Mouse (Mus musculus): ENCODE data around the gene Crcp. TPM values are rescaled to one million over a fixed set of nuclear protein-coding genes. Genes with fewer than 3 reads are reported as not detected.
A peak's percentile ranks its signal among the peaks of the same experiment; 100 is the strongest.

The Crcp gene
- total RNA-seq, 2 experiments from 2014 or later: 38.9 to 41.3 TPM

GRCm38 (mm10) chr5:130052955-130053354 is 23.9 kb downstream of the Crcp start:
- DNase-seq (ENCODE audit: low spot score in 2 of 2): no peak

GRCm38 (mm10) chr5:130055688-130056087 is 26.6 kb downstream of the Crcp start:
- no peak for DNase-seq (ENCODE audit: low spot score in 2 of 2)

- no peak for DNase-seq (ENCODE audit: low spot score in 2 of 2)
Observed at GRCm38 (mm10) chr5:130056303-130056702, 27.2 kb downstream of the Crcp start.

DNA sequence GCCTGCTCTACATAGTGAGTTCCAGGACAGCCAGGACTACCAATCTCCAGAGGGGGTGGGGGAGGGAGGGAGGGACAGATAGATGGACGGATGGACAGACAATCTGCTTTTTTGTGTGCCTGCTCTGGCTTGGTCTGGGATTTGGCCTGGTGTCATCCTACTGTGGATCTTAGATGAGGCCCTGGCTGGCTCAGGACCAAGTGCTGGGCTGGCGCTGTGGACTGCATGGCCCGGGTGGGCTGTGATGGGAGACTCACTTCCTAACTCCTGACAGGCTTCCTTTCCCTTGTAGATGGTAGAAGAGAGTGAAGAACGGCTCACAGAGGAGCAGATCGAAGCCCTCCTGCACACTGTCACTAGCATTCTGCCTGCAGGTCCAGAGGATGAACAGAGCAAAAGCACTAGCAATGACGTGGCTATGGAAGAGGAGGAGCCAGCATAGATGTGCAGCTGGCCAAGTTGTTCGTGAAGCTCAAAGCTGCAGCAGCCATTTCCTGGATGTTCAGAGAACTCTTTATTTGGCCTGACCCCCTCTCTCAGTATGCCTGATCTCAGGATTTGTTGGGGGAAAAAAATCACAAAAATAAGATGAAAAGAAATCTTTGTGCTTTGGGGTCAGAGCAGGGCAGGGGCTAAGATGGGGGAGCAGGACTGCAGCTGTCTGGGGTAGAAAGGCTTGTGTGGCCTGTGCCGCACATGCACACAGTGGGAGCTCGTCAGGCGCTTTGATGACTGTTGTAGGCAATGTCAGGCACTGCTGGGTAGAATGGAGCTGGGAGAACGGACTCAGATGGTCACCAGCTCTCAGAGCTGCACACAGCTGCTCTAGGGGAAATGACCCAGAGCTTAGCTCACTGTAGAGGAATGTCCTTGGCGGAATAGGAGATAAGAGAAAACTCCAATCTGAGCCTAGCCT is 30.6 kb downstream of the Crcp start:
- no peak for DNase-seq (ENCODE audit: low spot score in 2 of 2)

DNA sequence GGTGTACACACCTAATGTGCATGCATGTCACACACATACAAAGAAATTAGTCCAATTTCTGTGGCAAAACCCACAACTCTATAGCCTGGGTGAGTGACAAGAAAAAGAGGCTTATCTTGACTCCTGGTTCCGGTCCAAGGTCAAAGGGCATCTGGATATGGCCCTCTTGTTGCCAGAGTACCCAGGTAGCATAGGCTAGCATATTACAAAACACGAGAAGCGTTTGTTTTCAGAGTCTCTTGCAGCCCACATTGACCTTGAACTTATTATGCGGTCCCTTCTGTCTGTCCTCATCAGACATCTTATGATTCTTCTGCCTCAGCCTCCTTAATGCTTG is 31.2 kb downstream of the Crcp start:
- no peak for DNase-seq (ENCODE audit: low spot score in 2 of 2)

GRCm38 (mm10) chr5:130062096-130062495 is 33.0 kb downstream of the Crcp start:
- no peak for DNase-seq (ENCODE audit: low spot score in 2 of 2)

GRCm38 (mm10) chr5:130063760-130064159 is 34.7 kb downstream of the Crcp start:
- no peak for DNase-seq (ENCODE audit: low spot score in 2 of 2)

GRCm38 (mm10) chr5:130065579-130065978 is 36.5 kb downstream of the Crcp start:
- DNase-seq (ENCODE audit: low spot score in 2 of 2): no peak

DNA sequence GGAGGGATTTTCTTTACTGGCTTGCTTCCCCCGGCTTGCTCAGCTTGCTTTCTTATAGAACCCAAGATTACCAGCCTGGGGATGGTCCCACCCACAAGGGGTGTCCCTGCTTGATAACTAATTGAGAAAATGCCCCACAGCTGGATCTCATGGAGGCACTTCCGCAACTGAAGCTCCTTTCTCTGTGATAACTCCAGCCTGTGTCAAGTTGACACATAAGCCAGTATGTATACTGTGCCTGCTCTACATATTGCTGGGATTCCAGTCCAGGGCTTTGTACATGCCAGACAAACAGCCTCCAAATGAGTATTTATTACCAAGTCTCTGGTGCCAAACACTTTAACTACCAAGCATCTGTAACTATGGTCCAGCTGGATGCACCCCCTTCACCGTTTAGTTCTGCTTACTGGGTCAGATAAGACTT is 38.8 kb downstream of the Crcp start:
- DNase-seq (ENCODE audit: low spot score in 2 of 2): no peak

DNA sequence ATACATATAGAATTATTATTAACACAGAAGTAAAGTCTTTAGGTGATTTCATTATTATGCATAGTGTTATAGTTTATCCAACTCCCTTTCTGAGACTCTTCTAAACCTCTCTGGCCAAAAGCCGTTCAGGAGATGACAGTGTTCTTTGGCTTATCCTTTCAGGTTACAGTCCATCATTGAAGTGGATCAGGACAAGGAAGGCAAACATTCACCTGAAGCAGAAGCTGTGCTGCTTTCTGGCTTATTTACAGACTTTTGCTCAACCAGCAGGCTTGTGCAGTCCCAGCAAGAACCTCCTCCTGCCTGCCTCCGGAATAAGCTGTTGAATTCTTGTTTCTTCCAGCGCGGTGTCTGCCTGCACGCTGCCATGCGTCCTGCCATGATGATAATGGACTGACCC is 43.9 kb downstream of the Crcp start, which contains the start of gene Tpst1:
TSS of gene Tpst1 (plus strand) at position 301 of the 400 bp plus-strand sequence.
- no peak for DNase-seq (ENCODE audit: low spot score in 2 of 2)

DNA sequence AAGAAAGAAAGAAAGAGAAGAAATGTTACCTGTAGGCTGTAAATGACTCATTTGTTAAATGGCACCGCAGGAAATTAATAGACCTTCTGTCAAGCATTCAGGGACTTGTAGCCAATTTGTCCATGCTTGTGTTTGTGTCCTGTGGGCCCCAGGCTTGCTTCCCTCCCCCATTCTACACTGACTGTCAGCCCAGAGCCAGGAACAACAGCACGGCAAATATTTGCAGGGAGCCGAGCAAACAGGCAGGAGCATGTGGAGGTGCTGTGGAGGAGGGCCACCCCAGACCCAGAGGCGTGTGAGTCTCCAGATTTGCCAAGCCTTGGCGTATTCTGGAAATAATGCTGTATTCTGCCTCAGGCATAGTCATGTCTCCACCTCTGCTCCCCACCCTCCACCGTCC is 45.4 kb downstream of the Crcp start:
- DNase-seq (ENCODE audit: low spot score in 2 of 2): no peak

DNA sequence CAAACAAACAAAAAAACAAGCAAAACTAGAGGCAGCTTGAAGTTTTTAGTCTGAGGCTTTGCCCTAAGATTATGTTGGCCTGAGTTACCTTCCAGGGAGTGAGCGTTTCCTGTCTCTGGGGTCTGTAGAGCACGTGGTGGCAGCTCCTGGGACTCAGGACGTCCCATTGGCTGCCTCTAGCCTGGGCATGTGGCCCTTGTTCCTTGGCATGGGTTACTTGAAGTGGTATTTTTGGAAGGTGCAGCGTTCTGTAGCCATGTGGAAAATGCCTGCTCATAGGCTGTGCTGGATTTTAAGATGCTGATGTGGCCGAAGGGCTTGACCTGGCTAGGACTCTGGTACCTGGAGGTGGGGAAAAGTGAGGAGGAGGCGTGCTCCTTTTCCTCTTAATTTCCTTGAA is 47.3 kb downstream of the Crcp start:
- DNase-seq (ENCODE audit: low spot score in 2 of 2): no peak

GRCm38 (mm10) chr5:130078096-130078833 is 49.2 kb downstream of the Crcp start:
- DNase-seq (ENCODE audit: low spot score in 2 of 2): no peak

GRCm38 (mm10) chr5:130078834-130079156 is 49.7 kb downstream of the Crcp start:
- DNase-seq (ENCODE audit: low spot score in 2 of 2): no peak

GRCm38 (mm10) chr5:130079202-130080050 is 50.3 kb downstream of the Crcp start:
- peak; percentile 87 to 94 for DNase-seq (ENCODE audit: low spot score in 2 of 2)

DNA sequence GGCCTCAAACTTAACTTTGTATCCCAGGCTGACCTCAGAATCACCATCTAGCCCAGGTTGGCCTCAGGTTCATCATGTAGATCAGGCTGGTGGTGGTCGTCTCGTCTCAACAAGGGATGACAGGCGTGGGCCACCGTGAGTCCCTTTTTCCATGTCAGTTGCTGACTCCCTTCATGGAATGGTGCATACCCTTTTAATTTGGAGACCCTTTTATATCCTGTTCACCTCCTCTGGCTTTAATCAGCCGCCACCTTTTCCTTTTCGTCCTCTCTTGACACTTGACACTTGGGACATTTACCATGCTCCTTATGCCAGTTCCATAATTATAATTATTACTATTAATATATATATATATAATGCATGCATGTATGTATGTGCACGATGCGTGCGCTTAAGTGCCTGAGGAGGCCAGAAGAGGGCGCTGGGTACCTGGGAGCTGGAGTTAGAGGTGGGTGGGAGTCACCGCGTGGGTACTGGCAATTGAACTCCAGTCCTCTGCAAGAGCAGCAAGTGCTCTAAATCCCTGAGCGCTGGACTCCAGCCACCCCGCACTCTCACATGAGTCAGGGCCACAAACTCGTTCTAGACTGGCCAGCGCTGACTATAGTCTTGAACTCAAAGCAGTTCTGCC is 51.1 kb downstream of the Crcp start:
- no peak for DNase-seq (ENCODE audit: low spot score in 2 of 2)

GRCm38 (mm10) chr5:130081181-130081881 is 52.2 kb downstream of the Crcp start:
- DNase-seq (ENCODE audit: low spot score in 2 of 2): no peak

DNA sequence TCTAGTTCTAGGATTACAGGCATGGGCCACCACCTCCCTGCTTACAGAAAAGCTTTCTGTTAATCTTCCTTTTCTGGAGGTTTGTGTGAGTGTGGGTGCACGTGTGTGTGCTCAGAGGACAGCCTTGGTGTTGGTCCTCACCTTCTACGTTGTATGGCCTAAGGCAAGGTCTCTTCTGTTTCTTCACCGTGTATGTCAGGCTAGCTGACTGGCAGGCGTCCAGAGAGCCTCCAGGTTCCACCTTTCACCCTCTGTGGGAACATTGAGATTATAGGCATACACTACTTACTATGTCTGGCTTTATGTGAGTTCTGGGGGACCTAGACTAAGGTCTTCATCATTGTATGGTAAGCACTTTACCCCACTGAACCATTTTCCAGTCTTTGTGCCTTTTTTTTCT is 53.3 kb downstream of the Crcp start:
- no peak for DNase-seq (ENCODE audit: low spot score in 2 of 2)

GRCm38 (mm10) chr5:130084271-130084670 is 55.2 kb downstream of the Crcp start:
- DNase-seq (ENCODE audit: low spot score in 2 of 2): no peak

DNA sequence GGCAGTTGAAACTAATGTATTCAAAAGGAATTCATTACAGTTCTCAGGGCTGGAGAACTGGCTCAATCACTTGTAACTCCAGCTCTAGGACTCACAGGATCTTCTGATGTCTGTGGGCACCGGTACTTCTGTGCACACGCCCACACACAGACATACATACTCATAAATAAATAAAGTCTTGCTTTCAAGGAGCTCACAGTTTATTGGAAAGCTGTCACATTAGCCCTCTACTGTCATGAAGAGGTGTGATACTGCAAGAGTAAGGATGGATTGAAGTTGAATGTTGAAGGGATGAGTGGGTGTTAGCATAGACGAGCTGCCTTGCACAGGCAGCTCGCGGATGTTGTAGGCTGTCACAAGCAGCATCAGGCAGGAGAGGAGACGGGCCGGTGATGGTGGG is 58.9 kb downstream of the Crcp start:
- no peak for DNase-seq (ENCODE audit: low spot score in 2 of 2)
